Mouse (Mus musculus) stomach, postnatal 0 days (tissue): ENCODE data around the gene Syngr2.

Experiments
- CTCF ChIP-seq: IDR thresholded peaks from 2 replicates; pipeline ENCODE4 v1.5.1; 2016; ENCODE audit warnings: antibody characterized with exemption, low read depth, mild to moderate bottlenecking, moderate library complexity
- EP300 ChIP-seq: optimal IDR thresholded peaks from 2 replicates; pipeline ENCODE3; 2016; ENCODE audit warnings: antibody characterized with exemption

DNA sequence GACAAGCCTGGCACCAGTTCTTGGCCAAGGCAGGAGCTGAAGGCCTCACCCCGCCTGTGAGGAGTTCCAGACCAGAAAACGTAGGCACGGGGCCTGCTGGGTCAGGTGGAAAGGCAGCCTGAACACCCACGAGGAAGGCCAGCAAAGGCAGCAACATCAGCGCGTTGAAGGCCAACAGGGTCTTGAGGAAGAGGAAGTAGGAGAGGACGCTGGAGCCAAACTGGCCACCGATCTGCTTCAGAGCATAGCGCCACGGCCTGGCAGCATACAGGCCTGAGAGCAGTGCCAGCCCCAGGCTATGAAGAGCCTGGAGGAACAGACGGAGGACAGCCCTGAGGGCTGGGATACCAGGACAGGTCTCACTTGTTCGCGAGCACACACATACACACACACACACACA lies 33.9 kb upstream of the Syngr2 start:
- TF ChIP-seq CTCF (no peak), EP300 (no peak)
